Mouse (Mus musculus): ENCODE results near the gene St3gal2.

St3gal2 gene

DNA sequence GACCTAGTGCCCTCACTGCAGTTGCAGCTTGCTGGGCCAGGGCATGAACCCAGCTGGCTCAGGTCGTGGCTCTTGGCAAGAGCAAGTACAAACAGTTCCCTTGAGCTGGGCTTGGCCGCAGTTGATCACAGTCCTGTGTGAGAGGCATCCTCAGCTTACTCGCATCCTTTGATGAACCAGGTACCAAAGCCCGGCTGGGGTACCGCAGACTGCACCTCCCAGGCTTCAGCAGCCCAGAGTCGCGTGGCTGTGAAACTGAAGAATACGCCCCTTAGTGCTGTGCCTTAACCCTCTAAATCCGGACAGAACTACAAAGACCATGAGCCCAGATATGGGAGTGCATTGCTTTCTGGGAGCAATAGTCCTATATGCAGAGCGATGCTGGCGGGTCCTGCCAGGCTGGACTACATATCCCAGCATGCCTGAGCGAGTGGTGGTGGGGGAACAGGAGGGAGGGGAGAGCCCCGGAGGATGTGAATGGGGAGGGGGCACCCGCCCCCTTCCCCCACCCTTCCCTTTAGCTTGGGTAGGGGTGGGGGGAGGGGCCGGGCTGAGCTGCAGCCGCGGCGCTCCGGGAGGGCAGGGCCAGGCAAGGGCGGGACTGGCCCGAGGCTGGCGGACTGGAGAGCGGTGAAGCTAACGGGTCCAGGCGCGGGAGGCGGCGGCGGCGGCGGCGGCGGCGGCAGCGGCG lies at the start of gene St3gal2:
TSS of gene St3gal2 (plus strand) at position 582 of the 691 bp plus-strand sequence.
- DNase-seq (ENCODE audit: low read depth): peak; percentile 96

DNA sequence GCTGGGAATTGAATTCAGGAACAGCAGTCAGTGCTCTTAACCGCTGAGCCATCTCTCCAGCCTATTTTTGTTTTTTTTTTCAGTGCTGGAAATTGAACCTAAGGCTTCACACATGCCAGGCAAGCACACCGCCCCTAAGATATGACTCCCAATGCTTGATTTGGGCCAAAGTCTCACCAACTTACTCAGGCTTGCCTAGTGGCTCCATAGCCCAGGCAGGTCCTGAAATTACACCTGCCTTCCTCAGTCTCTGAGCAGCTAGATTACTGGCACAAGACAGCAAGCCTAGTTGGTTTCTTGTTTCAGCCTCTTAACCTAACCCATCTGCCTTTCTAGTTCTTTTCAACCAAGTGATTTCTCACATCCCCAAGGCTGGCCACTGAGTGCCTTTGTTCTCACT lies 49.2 kb upstream of the St3gal2 start:
- DNase-seq (ENCODE audit: low read depth): no peak

DNA sequence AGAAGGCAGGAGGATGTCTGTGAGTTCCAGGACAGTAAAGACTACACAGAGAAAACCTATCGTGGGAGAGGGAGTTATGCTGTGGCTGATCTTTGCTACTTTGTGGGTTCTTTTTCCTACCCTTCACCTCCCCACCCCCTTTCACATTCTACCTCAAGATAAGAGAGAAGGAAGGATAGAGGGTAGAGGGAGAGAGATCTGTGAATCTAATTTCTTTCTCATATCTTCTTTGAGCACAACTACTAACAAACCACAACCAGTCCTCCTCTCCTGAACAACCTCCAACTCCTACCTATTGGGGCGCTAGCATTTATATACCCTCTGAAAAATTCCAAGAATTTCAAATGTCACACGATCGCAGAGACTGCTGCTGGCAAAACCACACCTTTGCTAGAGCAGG lies 41.9 kb upstream of the St3gal2 start:
- no peak for DNase-seq (ENCODE audit: low read depth)

- no peak for DNase-seq (ENCODE audit: low read depth)
These were observed 37.9 kb upstream of the St3gal2 start for GRCm38 (mm10) chr8:110881741-110882310.

DNA sequence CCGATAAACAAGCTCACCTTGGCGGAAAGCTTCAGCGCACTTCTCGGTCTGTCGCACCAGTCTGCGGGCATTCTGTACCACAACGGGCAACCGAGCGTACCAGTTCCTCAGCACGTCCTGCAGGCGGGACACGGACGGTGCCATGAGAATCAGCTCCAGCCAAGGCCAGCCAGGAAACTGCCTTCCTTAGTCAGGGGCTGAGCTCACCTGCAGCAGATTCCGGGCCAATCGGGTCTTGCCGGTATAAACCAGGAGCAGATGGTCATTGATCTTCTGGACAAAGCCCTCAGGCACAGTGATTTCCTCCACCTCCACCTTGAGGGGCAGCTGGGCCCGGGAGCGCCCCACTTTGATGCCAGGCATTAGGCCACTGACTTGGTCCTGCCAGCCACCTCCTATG lies 35.9 kb upstream of the St3gal2 start:
- no peak for DNase-seq (ENCODE audit: low read depth)

GRCm38 (mm10) chr8:110886634-110887033 lies 33.1 kb upstream of the St3gal2 start:
- no peak for DNase-seq (ENCODE audit: low read depth)

- no peak for DNase-seq (ENCODE audit: low read depth)
These were observed 32.2 kb upstream of the St3gal2 start for GRCm38 (mm10) chr8:110887551-110887950.

GRCm38 (mm10) chr8:110888441-110888840 lies 31.3 kb upstream of the St3gal2 start:
- no peak for DNase-seq (ENCODE audit: low read depth)

- no peak for DNase-seq (ENCODE audit: low read depth)
These were observed 30.9 kb upstream of the St3gal2 start for GRCm38 (mm10) chr8:110888860-110889259.

DNA sequence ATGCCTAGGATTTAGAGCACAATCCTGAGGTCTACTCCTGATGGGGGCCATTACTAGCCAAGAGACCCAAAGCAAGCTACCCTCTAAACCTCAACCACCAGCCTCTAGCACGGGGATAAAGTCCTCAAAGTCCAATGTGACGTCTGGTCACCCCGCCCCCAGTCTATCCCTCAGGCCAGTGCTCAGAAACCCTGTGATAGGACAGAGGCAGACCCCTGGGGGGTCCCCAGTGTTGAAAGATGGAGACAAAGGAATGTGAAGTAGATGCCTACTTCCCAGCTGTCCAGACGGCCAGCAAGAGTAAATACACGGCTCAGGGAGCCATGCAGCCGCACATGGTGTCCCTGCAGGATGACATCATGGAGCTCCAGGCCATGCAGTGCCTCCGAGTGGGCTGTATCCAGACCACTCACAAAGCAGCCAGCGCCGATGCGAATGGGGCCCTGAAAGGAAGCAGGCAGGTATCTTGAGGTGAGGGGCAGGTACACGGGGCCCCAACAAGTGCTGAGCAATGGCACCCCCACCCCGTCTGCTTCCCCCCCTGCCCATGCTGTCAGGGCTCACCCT lies 29.7 kb upstream of the St3gal2 start:
- no peak for DNase-seq (ENCODE audit: low read depth)

GRCm38 (mm10) chr8:110892040-110892439 lies 27.7 kb upstream of the St3gal2 start:
- DNase-seq (ENCODE audit: low read depth): no peak

DNA sequence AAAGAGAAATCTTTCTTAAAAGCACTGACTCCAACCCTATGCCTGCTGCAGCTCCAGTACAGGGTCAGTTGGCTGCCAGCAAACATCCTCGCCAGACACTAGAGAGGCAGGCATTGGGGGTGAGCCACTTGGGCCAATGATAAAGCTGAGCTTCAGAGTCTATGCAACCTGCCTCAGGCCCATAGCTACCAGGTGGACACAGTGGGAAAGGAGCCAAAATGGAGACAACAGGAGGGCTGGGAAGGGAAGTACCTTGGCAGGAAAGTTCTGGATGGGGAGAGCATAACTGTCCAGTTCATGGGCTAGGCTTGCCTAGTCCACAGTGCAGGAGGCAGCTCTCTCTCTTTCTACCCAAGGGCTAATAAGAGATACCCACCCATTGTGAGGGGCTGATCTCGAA lies 26.8 kb upstream of the St3gal2 start:
- no peak for DNase-seq (ENCODE audit: low read depth)

DNA sequence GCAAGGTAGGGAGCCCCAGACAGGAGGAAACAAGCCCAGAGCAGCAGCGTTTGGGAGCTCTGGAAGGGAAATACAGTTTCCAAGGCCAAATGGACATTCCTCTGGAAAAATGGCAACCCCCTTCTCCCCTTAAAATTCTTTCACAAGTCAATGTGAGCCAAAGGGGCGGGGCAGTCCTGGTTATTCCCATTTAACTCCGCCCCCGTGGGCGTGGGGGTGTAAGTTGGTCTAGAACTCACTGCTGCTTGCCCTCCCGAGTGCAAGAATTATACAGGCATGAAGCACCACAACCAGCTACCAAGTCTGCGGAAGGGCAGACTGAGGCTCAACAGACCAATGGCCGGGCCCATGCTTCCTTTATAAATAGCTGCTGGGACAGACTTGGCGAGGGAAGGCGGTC lies 24.9 kb upstream of the St3gal2 start:
- DNase-seq (ENCODE audit: low read depth): peak; percentile 18

- no peak for DNase-seq (ENCODE audit: low read depth)
These were observed 24.5 kb upstream of the St3gal2 start for GRCm38 (mm10) chr8:110895254-110895653.

GRCm38 (mm10) chr8:110895812-110896211 lies 23.9 kb upstream of the St3gal2 start:
- DNase-seq (ENCODE audit: low read depth): no peak

GRCm38 (mm10) chr8:110897495-110897894 lies 22.2 kb upstream of the St3gal2 start:
- DNase-seq (ENCODE audit: low read depth): no peak

DNA sequence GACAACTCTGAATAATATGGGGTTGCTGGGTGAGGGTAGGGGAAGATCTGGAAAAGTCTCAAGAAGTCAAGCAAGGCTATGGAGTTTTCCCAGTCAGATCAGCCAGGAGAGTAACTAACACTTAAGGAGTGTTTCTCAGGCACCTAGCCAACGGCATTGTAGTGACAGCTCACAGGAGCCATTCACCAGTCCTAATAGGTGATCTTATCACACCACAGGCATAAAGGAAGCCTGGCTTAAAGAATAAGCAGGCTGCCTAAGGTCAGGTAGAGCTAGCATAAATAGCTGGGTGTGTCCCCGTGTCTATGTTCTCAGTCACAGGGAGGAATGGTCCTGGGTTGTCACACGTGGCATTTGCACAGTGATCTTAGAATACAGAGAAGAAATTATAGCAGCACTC lies 18.7 kb upstream of the St3gal2 start:
- no peak for DNase-seq (ENCODE audit: low read depth)

GRCm38 (mm10) chr8:110901839-110902578 lies 17.7 kb upstream of the St3gal2 start, which contains the start of gene Fuk:
Gene Fuk (minus strand): TSS chr8:110902488.
- peak; percentile 88 for DNase-seq (ENCODE audit: low read depth)

DNA sequence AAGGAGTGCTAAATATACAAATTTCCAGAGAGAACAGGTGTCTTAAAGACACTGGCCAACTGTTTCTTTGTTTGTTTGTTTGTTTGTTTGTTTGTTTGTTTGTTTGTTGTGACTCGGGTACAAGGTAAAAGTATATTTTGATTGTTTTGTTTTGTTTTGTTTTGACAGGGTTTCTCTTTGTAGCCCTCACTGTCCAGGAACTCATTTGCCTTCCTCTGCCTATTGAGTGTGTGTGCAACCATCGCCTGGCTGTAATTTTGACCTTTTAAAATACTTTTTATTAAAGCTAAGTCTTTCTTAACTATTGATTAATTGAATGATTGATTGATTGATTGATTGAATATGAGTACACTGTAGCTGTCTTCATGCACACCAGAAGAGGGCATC lies 17.1 kb upstream of the St3gal2 start:
- DNase-seq (ENCODE audit: low read depth): no peak

DNA sequence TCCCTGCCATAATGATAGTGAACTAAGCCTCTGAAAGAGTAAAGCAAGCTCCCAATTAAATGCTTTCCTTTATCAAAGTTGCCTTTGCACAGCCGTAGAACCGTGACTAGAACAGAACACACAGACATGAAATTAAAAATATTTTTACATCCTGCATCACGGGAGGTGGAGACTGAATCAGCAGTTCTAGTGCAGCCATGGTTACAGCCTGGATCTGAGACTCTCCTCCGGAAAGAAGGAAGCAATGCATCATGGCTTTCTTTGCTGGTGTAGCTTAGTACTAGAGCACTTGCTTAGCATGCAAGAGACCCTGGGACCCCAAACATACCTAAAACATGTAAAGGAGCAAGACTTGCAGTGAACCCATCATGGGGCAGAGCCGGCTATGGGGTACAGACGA lies 14.3 kb upstream of the St3gal2 start:
- no peak for DNase-seq (ENCODE audit: low read depth)

- DNase-seq (ENCODE audit: low read depth): no peak
These were observed 13.0 kb upstream of the St3gal2 start for GRCm38 (mm10) chr8:110906682-110907081.

GRCm38 (mm10) chr8:110909850-110910249 lies 9.9 kb upstream of the St3gal2 start:
- peak; percentile 17 for DNase-seq (ENCODE audit: low read depth)

Measured in NIH3T3 (cell line).